Mouse (Mus musculus) forebrain, embryonic 12.5 days (tissue): ENCODE results near the gene Ibsp. TPM values are rescaled to one million over a fixed set of nuclear protein-coding genes. Genes with fewer than 3 reads are reported as not detected.

Experiments
- ATAC-seq: fragments of 200-750 bp; cut with Nextera tagmentation; 2 replicates; pipeline ENCODE4 v1.8.0; 2017; ENCODE audit warnings: moderate TSS enrichment; ENCODE audit not compliant: low FRiP score
- H3K27ac ChIP-seq: fragments of 300-500 bp; sonication (generic); 2 replicates; pipeline ENCODE4 v1.5.1; 2016; ENCODE audit warnings: mild to moderate bottlenecking
- H3K27me3 ChIP-seq: fragments of 300-500 bp; sonication (generic); 2 replicates; pipeline ENCODE4 v1.6.1; 2016; ENCODE audit warnings: mild to moderate bottlenecking
- H3K36me3 ChIP-seq: fragments of 300-500 bp; sonication (generic); replicated peaks from 2 replicates; pipeline ENCODE4 v1.6.1; 2016; ENCODE audit warnings: mild to moderate bottlenecking
- H3K4me1 ChIP-seq: fragments of 300-500 bp; sonication (generic); 2 replicates; pipeline ENCODE4 v1.6.1; 2016
- H3K4me2 ChIP-seq: fragments of 300-500 bp; sonication (generic); 2 replicates; pipeline ENCODE4 v1.6.1; 2016; ENCODE audit warnings: mild to moderate bottlenecking, moderate library complexity
- H3K4me3 ChIP-seq: fragments of 300-500 bp; sonication (generic); replicated peaks from 2 replicates; pipeline ENCODE4 v1.5.1; 2016; ENCODE audit warnings: mild to moderate bottlenecking
- H3K9ac ChIP-seq: fragments of 300-500 bp; sonication (generic); 2 replicates; pipeline ENCODE4 v1.6.1; 2016; ENCODE audit warnings: mild to moderate bottlenecking
- H3K9me3 ChIP-seq: fragments of 300-500 bp; sonication (generic); 2 replicates; pipeline ENCODE4 v1.6.1; 2016
- WGBS: fragments of 180-500 bp; shearing (Covaris S2); methylation state at CpG from one replicate; pipeline ENCODE4 v1.1.7; 2016; 5-methylcytosine and 5-hydroxymethylcytosine counted together
- microRNA-seq: library from miRNA; unstranded; fragments of <30 nt; microRNA quantifications from one replicate; pipeline ENCODE4, GENCODE M21; 2017
- polyA plus RNA-seq: library from polyadenylated mRNA; unstranded; fragments of >200 nt; fragmentation: Nextera tagmentation; extraction: Ambion mirVana; gene quantifications from 2 replicates; pipeline ENCODE4 v1.2.1, GENCODE M21; 2016

Ibsp gene
- polyA plus RNA-seq, 1 experiment from 2014 or later: not detected

- Histone ChIP-seq H3K4me1 (no peaks in the 10 kb centered on the region), H3K9me3 (no peaks in the 10 kb centered on the region), H3K9ac (no peak overlapping the region), H3K4me2 (no peak overlapping the region), H3K36me3 (no peaks in the 10 kb centered on the region), H3K27me3 (no peaks in the 10 kb centered on the region), H3K27ac (no peak overlapping the region), H3K4me3 (no peak overlapping the region)
- no peak for ATAC-seq
- WGBS: 88% methylated on average over 6 of the region's 6 CpGs
Measured at GRCm38 (mm10) chr5:104345241-104345630, 46.3 kb downstream of the Ibsp start.

GRCm38 (mm10) chr5:104351041-104351440 is 52.1 kb downstream of the Ibsp start:
- Histone ChIP-seq H3K36me3 (no peaks in the 10 kb centered on the region), H3K4me3 (no peak overlapping the region), H3K27me3 (no peaks in the 10 kb centered on the region), H3K9ac (no peak overlapping the region), H3K9me3 (no peaks in the 10 kb centered on the region), H3K27ac (no peak overlapping the region), H3K4me1 (no peaks in the 10 kb centered on the region), H3K4me2 (no peak overlapping the region)
- ATAC-seq: no peak
- 74% methylated on average over 1 of the region's 1 CpGs for WGBS

- no peaks in the 10 kb centered on the region for H3K9me3 ChIP-seq
- no peak overlapping the region for H3K9ac ChIP-seq
- 76% methylated on average over 5 of the region's 5 CpGs for WGBS
- no peaks in the 10 kb centered on the region for H3K36me3 ChIP-seq
- no peaks in the 10 kb centered on the region for H3K27me3 ChIP-seq
- H3K4me1 ChIP-seq: no peaks in the 10 kb centered on the region
- no peak for ATAC-seq
- H3K4me2 ChIP-seq: no peak overlapping the region
- no peak overlapping the region for H3K27ac ChIP-seq
- no peak overlapping the region for H3K4me3 ChIP-seq
Measured at GRCm38 (mm10) chr5:104351874-104352273, 52.9 kb downstream of the Ibsp start.

- Histone ChIP-seq H3K9me3 (no peaks in the 10 kb centered on the region), H3K36me3 (no peaks in the 10 kb centered on the region), H3K4me1 (peaks cover 5% of the 10 kb centered on the region; the same call in 1 of the 2 replicates), H3K27ac (no peak overlapping the region), H3K4me2 (no peak overlapping the region), H3K4me3 (no peak overlapping the region), H3K9ac (no peak overlapping the region), H3K27me3 (no peaks in the 10 kb centered on the region)
- 88% methylated on average over 5 of the region's 5 CpGs for WGBS
- ATAC-seq: no peak
Measured at GRCm38 (mm10) chr5:104357575-104357974, 58.6 kb downstream of the Ibsp start.

GRCm38 (mm10) chr5:104358592-104358991 is 59.6 kb downstream of the Ibsp start:
- peaks cover 5% of the 10 kb centered on the region; the same call in 1 of the 2 replicates for H3K4me1 ChIP-seq
- no peak overlapping the region for H3K4me3 ChIP-seq
- no peak for ATAC-seq
- no peak overlapping the region for H3K9ac ChIP-seq
- H3K27me3 ChIP-seq: no peaks in the 10 kb centered on the region
- no peak overlapping the region for H3K4me2 ChIP-seq
- H3K27ac ChIP-seq: no peak overlapping the region
- 40% methylated on average over 7 of the region's 7 CpGs for WGBS
- no peaks in the 10 kb centered on the region for H3K9me3 ChIP-seq
- no peaks in the 10 kb centered on the region for H3K36me3 ChIP-seq

GRCm38 (mm10) chr5:104359257-104359656 is 60.3 kb downstream of the Ibsp start:
- no peaks in the 10 kb centered on the region for H3K27me3 ChIP-seq
- no peak overlapping the region for H3K4me2 ChIP-seq
- peaks cover 5% of the 10 kb centered on the region; the same call in 1 of the 2 replicates for H3K4me1 ChIP-seq
- no peak overlapping the region for H3K4me3 ChIP-seq
- H3K9me3 ChIP-seq: no peaks in the 10 kb centered on the region
- ATAC-seq: no peak
- H3K27ac ChIP-seq: no peak overlapping the region
- H3K9ac ChIP-seq: no peak overlapping the region
- no peaks in the 10 kb centered on the region for H3K36me3 ChIP-seq
- 64% methylated on average over 6 of the region's 6 CpGs for WGBS

Small RNAs within 50 kb of the gene (microRNA-seq; reads per million reads assigned to microRNA genes)
- gene Gm23616: not detected

Other genes starting within 250 kb of the Ibsp start
- not detected in 2 replicates for gene Gm17660, start 221.6 kb upstream of the Ibsp start, polyA plus RNA-seq
- gene Sparcl1, start 185.4 kb upstream of the Ibsp start, polyA plus RNA-seq: 26.5 and 27.5 TPM in 2 replicates
- not detected in 2 replicates for gene Dspp, start 128.5 kb upstream of the Ibsp start, polyA plus RNA-seq
- 0.92 and 1.1 TPM in 2 replicates for gene Dmp1, start 96.6 kb upstream of the Ibsp start, polyA plus RNA-seq
- not detected in 2 replicates for gene Mepe, start 26.2 kb downstream of the Ibsp start, polyA plus RNA-seq
- 2.2 and 3.8 TPM in 2 replicates for gene Spp1, start 135.9 kb downstream of the Ibsp start, polyA plus RNA-seq
- 12.5 and 14.4 TPM in 2 replicates for gene Pkd2, start 160.3 kb downstream of the Ibsp start, polyA plus RNA-seq
- 17.2 and 17.5 TPM in 2 replicates for gene BC005561, start 209.2 kb downstream of the Ibsp start, polyA plus RNA-seq